Mouse (Mus musculus): Measurements from ENCODE around the gene Gpd1.

Gpd1 gene

DNA sequence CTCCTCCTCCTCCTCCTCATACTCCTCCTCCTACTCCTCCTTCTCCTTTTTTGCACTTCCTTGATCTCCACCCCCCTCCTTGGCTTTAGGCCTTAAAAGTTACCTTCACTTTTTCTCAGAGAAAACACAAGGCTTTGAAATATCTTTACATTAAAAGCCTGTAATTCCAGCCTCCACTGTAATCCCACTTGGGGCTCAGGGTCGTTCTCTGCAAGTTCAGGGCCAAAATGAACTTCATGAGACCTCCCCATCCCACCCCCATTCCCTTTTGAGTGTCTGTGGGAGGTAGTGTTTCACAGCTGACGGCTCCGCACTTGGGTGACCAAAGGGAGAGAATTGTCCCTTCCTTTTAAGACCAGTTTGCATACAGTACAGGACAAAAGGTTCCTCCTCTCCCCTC is 55.6 kb downstream of the Gpd1 start:
- DNase-seq, result no peak

Measured in kidney, adult 18-20 months (tissue).